Mouse (Mus musculus): Measurements from ENCODE around the gene Mc3r. TPM values are rescaled to one million over a fixed set of nuclear protein-coding genes. Genes with fewer than 3 reads are reported as not detected.

The Mc3r gene
- polyA plus RNA-seq, 1 experiment: not detected

- no peaks in the 10 kb centered on the region for H3K4me1 ChIP-seq (ENCODE audit: control insufficient read depth, insufficient read depth, insufficient read length)
Observed at GRCm38 (mm10) chr2:172223451-172224200, 24.7 kb upstream of the Mc3r start.

DNA sequence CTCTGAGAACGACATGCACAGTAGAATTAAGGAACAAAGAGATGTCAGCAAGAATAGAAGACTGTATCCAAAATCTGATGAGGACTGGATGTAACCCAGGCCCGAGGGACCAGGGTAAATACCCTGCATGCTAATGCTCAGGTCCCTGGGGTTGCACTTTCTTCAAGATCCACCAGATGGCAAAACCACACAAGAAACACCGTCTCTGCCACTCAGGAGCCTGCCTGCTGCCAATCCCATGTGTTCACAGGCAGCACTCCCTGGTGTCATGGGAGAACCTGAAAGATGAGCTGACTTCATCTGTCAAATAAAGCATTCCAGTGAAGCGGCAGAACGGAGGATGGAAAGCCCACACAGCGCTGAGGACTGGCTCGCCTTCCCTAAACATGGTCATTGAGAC lies 21.3 kb upstream of the Mc3r start:
- no peak overlapping the region for H3K27ac ChIP-seq (ENCODE audit: insufficient read depth, low read length)
- no peaks in the 10 kb centered on the region for H3K4me1 ChIP-seq (ENCODE audit: control insufficient read depth, insufficient read depth, insufficient read length)
- TF ChIP-seq CTCF (IDR thresholded peaks at IDR 0.05; ENCODE audit: extremely low read depth, insufficient read depth, insufficient read length, insufficient replicate concordance) (no peak), POLR2A (IDR thresholded peaks at IDR 0.05; ENCODE audit: low read depth, low read length) (no peak)
- no peak for DNase-seq (ENCODE audit: low read depth in 1 of 2, low spot score in 2 of 2)
- H3K4me3 ChIP-seq (ENCODE audit: extremely low read depth, insufficient read depth, insufficient read length): no peak overlapping the region
- no peaks in the 10 kb centered on the region for H3K36me3 ChIP-seq (ENCODE audit: control insufficient read depth, insufficient read depth, low read length)
- H3K27me3 ChIP-seq (ENCODE audit: control insufficient read depth, insufficient read depth, low read length): no peaks in the 10 kb centered on the region
- WGBS: 57% methylated on average over 7 of the region's 7 CpGs

More at GRCm38 (mm10) chr2:172223451-172224200, 24.7 kb upstream of the Mc3r start:
- Histone ChIP-seq H3K27ac (ENCODE audit: insufficient read depth, low read length) (no peak overlapping the region), H3K27me3 (ENCODE audit: control insufficient read depth, insufficient read depth, low read length) (no peaks in the 10 kb centered on the region), H3K36me3 (ENCODE audit: control insufficient read depth, insufficient read depth, low read length) (no peaks in the 10 kb centered on the region), H3K4me3 (ENCODE audit: extremely low read depth, insufficient read depth, insufficient read length) (no peak overlapping the region)
- WGBS: 85% methylated on average over 8 of the region's 8 CpGs
- TF ChIP-seq POLR2A (IDR thresholded peaks at IDR 0.05; ENCODE audit: low read depth, low read length): no peak
- TF ChIP-seq CTCF (IDR thresholded peaks at IDR 0.05; ENCODE audit: extremely low read depth, insufficient read depth, insufficient read length, insufficient replicate concordance): no peak
- DNase-seq (ENCODE audit: low read depth in 1 of 2, low spot score in 2 of 2): no peak

- no peak for DNase-seq (ENCODE audit: low read depth in 1 of 2, low spot score in 2 of 2)
- Histone ChIP-seq H3K4me3 (ENCODE audit: extremely low read depth, insufficient read depth, insufficient read length) (no peak overlapping the region), H3K36me3 (ENCODE audit: control insufficient read depth, insufficient read depth, low read length) (no peaks in the 10 kb centered on the region), H3K4me1 (ENCODE audit: control insufficient read depth, insufficient read depth, insufficient read length) (no peaks in the 10 kb centered on the region), H3K27me3 (ENCODE audit: control insufficient read depth, insufficient read depth, low read length) (no peaks in the 10 kb centered on the region), H3K27ac (ENCODE audit: insufficient read depth, low read length) (no peak overlapping the region)
- WGBS: 87% methylated on average over 3 of the region's 3 CpGs
- no peak for TF ChIP-seq CTCF (IDR thresholded peaks at IDR 0.05; ENCODE audit: extremely low read depth, insufficient read depth, insufficient read length, insufficient replicate concordance)
- TF ChIP-seq POLR2A (IDR thresholded peaks at IDR 0.05; ENCODE audit: low read depth, low read length): no peak
Observed at GRCm38 (mm10) chr2:172227808-172228207, 20.5 kb upstream of the Mc3r start.

- no peaks in the 10 kb centered on the region for H3K27me3 ChIP-seq (ENCODE audit: control insufficient read depth, insufficient read depth, low read length)
- H3K4me1 ChIP-seq (ENCODE audit: control insufficient read depth, insufficient read depth, insufficient read length): no peaks in the 10 kb centered on the region
- H3K36me3 ChIP-seq (ENCODE audit: control insufficient read depth, insufficient read depth, low read length): no peaks in the 10 kb centered on the region
- WGBS: 32% methylated on average over 3 of the region's 3 CpGs
- no peak overlapping the region for H3K4me3 ChIP-seq (ENCODE audit: extremely low read depth, insufficient read depth, insufficient read length)
- TF ChIP-seq CTCF (IDR thresholded peaks at IDR 0.05; ENCODE audit: extremely low read depth, insufficient read depth, insufficient read length, insufficient replicate concordance) (no peak), POLR2A (IDR thresholded peaks at IDR 0.05; ENCODE audit: low read depth, low read length) (no peak)
- H3K27ac ChIP-seq (ENCODE audit: insufficient read depth, low read length): no peak overlapping the region
- no peak for DNase-seq (ENCODE audit: low read depth in 1 of 2, low spot score in 2 of 2)
Observed at GRCm38 (mm10) chr2:172229190-172229589, 19.1 kb upstream of the Mc3r start.

- DNase-seq (ENCODE audit: low read depth in 1 of 2, low spot score in 2 of 2): no peak
- Histone ChIP-seq H3K4me3 (ENCODE audit: extremely low read depth, insufficient read depth, insufficient read length) (no peak overlapping the region), H3K27me3 (ENCODE audit: control insufficient read depth, insufficient read depth, low read length) (no peaks in the 10 kb centered on the region), H3K4me1 (ENCODE audit: control insufficient read depth, insufficient read depth, insufficient read length) (no peaks in the 10 kb centered on the region), H3K27ac (ENCODE audit: insufficient read depth, low read length) (no peak overlapping the region), H3K36me3 (ENCODE audit: control insufficient read depth, insufficient read depth, low read length) (no peaks in the 10 kb centered on the region)
- 56% methylated on average over 4 of the region's 4 CpGs for WGBS
- no peak for TF ChIP-seq POLR2A (IDR thresholded peaks at IDR 0.05; ENCODE audit: low read depth, low read length)
Observed at GRCm38 (mm10) chr2:172230126-172230525, 18.2 kb upstream of the Mc3r start.

DNA sequence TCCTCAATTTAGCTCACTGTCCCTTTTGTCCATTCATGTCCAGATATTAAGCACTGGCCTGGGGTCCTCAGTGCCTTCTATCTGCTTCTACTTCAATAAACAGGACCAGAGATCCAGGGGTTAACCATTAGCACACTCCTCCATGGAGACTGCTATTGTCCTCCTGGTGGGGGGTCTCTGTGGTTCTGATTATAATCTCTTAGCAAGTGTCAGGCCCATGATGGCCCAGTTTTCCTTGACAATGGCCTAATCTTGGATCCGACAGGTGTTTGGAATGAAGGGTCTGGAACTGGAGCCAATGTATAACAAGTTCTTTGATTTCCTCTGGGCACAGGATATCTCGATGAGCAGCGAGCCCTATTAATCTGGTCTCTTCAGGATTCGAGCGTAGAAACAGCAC lies 10.1 kb upstream of the Mc3r start:
- Histone ChIP-seq H3K36me3 (ENCODE audit: control insufficient read depth, insufficient read depth, low read length) (no peaks in the 10 kb centered on the region), H3K27me3 (ENCODE audit: control insufficient read depth, insufficient read depth, low read length) (no peaks in the 10 kb centered on the region)
- TF ChIP-seq CTCF (IDR thresholded peaks at IDR 0.05; ENCODE audit: extremely low read depth, insufficient read depth, insufficient read length, insufficient replicate concordance): no peak
- TF ChIP-seq POLR2A (IDR thresholded peaks at IDR 0.05; ENCODE audit: low read depth, low read length): no peak

DNA sequence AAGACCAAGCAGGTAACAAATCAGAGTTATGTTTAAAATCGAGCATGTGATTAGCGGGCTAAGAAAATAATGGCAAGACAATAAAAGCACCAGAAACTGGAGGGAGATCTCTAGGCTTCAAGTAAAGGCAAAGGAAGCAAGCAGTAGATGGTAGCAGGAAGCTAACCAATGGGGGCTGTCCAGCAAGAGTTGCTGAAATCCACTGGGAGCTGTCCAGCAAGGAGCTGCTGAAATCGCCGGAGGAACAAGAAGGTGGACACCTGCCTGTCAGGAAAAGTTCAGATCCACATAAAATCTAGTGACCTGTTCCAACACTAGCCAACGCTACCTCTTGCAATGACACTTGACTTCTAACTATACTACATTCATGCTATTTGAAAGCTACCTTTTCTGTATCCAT lies 7.3 kb upstream of the Mc3r start:
- Histone ChIP-seq H3K4me3 (ENCODE audit: extremely low read depth, insufficient read depth, insufficient read length) (no peak overlapping the region), H3K27me3 (ENCODE audit: control insufficient read depth, insufficient read depth, low read length) (no peaks in the 10 kb centered on the region), H3K4me1 (ENCODE audit: control insufficient read depth, insufficient read depth, insufficient read length) (no peaks in the 10 kb centered on the region), H3K36me3 (ENCODE audit: control insufficient read depth, insufficient read depth, low read length) (no peaks in the 10 kb centered on the region), H3K27ac (ENCODE audit: insufficient read depth, low read length) (no peak overlapping the region)
- TF ChIP-seq CTCF (IDR thresholded peaks at IDR 0.05; ENCODE audit: extremely low read depth, insufficient read depth, insufficient read length, insufficient replicate concordance): no peak
- no peak for TF ChIP-seq POLR2A (IDR thresholded peaks at IDR 0.05; ENCODE audit: low read depth, low read length)
- WGBS: 24% methylated on average over 5 of the region's 5 CpGs
- DNase-seq (ENCODE audit: low read depth in 1 of 2, low spot score in 2 of 2): no peak

More for the DNA sequence above, 10.1 kb upstream of the Mc3r start:
- H3K4me1 ChIP-seq (ENCODE audit: control insufficient read depth, insufficient read depth, insufficient read length): no peaks in the 10 kb centered on the region
- no peak overlapping the region for H3K4me3 ChIP-seq (ENCODE audit: extremely low read depth, insufficient read depth, insufficient read length)
- no peak for DNase-seq (ENCODE audit: low read depth in 1 of 2, low spot score in 2 of 2)
- 85% methylated on average over 5 of the region's 5 CpGs for WGBS
- H3K27ac ChIP-seq (ENCODE audit: insufficient read depth, low read length): no peak overlapping the region
